ENCODE assay signal across 12 mouse cellular contexts in the genomic region with DNA sequence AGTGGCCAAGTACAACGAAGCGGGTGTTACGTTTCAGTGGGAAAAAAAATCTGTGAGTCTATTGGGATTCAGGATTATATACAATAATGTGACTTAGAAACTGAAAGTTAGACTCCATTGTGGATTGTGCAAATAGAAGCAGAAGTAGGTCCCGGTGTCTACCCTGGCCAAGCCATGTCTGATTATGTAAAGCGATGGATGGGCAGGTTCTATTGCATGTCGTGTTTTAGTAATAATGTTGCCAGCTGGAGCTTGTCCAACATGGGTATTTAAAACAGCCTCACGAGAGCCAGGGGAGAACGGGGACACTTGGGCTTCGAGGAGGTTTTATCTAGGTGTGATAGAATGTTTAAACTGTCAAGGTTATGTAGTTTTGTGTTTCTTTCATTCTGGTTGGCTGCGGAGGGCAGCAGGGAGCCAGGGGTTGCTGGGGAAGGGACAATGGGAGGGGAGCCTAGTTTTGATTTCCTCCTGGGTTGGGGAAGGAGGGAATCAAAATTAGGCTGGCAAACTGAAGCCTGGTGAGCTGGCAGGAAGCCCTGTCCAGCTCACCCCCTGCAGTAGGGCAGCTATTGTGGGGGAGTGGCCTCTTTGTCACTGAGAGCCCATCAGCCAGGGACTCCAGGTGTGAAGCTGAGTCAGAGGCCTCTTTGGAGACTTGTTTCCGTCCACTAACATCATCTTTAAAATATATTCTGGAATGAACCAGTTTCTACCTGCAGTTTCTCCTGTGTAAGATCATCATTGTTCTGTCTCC.
DNase-seq lines count a peak whose midpoint lies in the region; ATAC-seq lines count a peak whose summit lies in the region.
"Had no signal": no experiment of that assay in that cellular context is flagged by ENCODE, and none has a peak within 500 bp of the region (broad histone marks: within the 10 kb centered on the region; RNA-seq: fewer than 3 reads in every experiment).

No protein-coding gene starts in this region.

- H3K27ac ChIP-seq in heart, embryonic 14.5 days (replicated peaks in 1 of 2; ENCODE audit: control insufficient read depth in 1 of 2, insufficient read depth in 1 of 2, low read depth in 2 of 2, low read length in 2 of 2): no peak overlapping the region
- no peak overlapping the region for H3K27ac ChIP-seq in lung, embryonic 15.5 days
- no peak overlapping the region for H3K27ac ChIP-seq in forebrain, embryonic 16.5 days (ENCODE audit: low read length)
- H3K27ac ChIP-seq: stomach, postnatal 0 days had no signal

- H3K9me3 ChIP-seq in heart, embryonic 14.5 days (ENCODE audit: control insufficient read depth, low read length): no peaks in the 10 kb centered on the region
- H3K9me3 ChIP-seq in lung, embryonic 15.5 days: no peaks in the 10 kb centered on the region
- no peaks in the 10 kb centered on the region for H3K9me3 ChIP-seq in forebrain, embryonic 16.5 days (ENCODE audit: control insufficient read depth, low read length)
- H3K9me3 ChIP-seq: megakaryocyte, embryonic 14.5 days had no signal

- no peaks in the 10 kb centered on the region for H3K27me3 ChIP-seq in heart, embryonic 14.5 days (ENCODE audit: control insufficient read depth, insufficient read depth, low read length)
- no peaks in the 10 kb centered on the region for H3K27me3 ChIP-seq in lung, embryonic 15.5 days
- no peaks in the 10 kb centered on the region for H3K27me3 ChIP-seq in forebrain, embryonic 16.5 days (replicated peaks; ENCODE audit: control insufficient read depth, insufficient read depth, low read length)
- H3K27me3 ChIP-seq: CH12.LX; megakaryocyte, embryonic 14.5 days had no signal

- no peak overlapping the region for H3K9ac ChIP-seq in heart, embryonic 14.5 days (ENCODE audit: low read length)
- no peak overlapping the region for H3K9ac ChIP-seq in lung, embryonic 15.5 days
- H3K9ac ChIP-seq in forebrain, embryonic 16.5 days (replicated peaks; ENCODE audit: low read depth, low read length): no peak overlapping the region

- no peak overlapping the region for H3K4me3 ChIP-seq in heart, embryonic 14.5 days (ENCODE audit: control insufficient read depth in 1 of 2, insufficient read depth in 1 of 2, low read depth in 1 of 2, low read length in 2 of 2)
- no peak overlapping the region for H3K4me3 ChIP-seq in lung, embryonic 15.5 days
- no peak overlapping the region for H3K4me3 ChIP-seq in forebrain, embryonic 16.5 days (replicated peaks; ENCODE audit: low read length)
- H3K4me3 ChIP-seq: megakaryocyte, embryonic 14.5 days had no signal

- H3K4me2 ChIP-seq in heart, embryonic 14.5 days (ENCODE audit: low read length): peak overlapping the region; percentile 37
- H3K4me2 ChIP-seq in lung, embryonic 15.5 days: peak overlapping the region; percentile 24; the same call in 1 of the 2 replicates
- peak overlapping the region; percentile 33 for H3K4me2 ChIP-seq in forebrain, embryonic 16.5 days (ENCODE audit: low read length)
- H3K4me2 ChIP-seq: liver, embryonic 11.5 days had no signal

- WGBS in heart, embryonic 14.5 days: 46% methylated on average over 11 of the region's 11 CpGs
- 41% methylated on average over 11 of the region's 11 CpGs for WGBS in lung, embryonic 15.5 days
- 27% methylated on average over 11 of the region's 11 CpGs for WGBS in forebrain, embryonic 16.5 days

- no peak for ATAC-seq in heart, embryonic 14.5 days (ENCODE audit: insufficient number of reproducible peaks, insufficient read depth, low FRiP score, low read depth)
- no peak; the same call in 1 of the 2 replicates for ATAC-seq in lung, embryonic 15.5 days (ENCODE audit: borderline replicate concordance, extremely low read depth, low FRiP score, low TSS enrichment)
- ATAC-seq in forebrain, embryonic 16.5 days: no peak

- H3K36me3 ChIP-seq in heart, embryonic 14.5 days (ENCODE audit: control insufficient read depth, insufficient read depth, low read length): no peaks in the 10 kb centered on the region
- H3K36me3 ChIP-seq in lung, embryonic 15.5 days: no peaks in the 10 kb centered on the region
- H3K36me3 ChIP-seq in forebrain, embryonic 16.5 days (ENCODE audit: control insufficient read depth, insufficient read depth): no peaks in the 10 kb centered on the region

- no peak for DNase-seq in heart, adult 9 months (ENCODE audit: low spot score in 2 of 2)
- no peak for DNase-seq in lung, postnatal 4 days
- DNase-seq in cerebellum, adult 8-10 months: peak; percentile 32
- no peak for DNase-seq in yolk sac, embryonic 10.5 days (ENCODE audit: low spot score)
- DNase-seq: adrenal gland, postnatal 10 days had no signal

- peaks cover 3 to 5% of the 10 kb centered on the region in 2 experiments; a peak in 2 of 4 replicates for H3K4me1 ChIP-seq in heart, embryonic 14.5 days (ENCODE audit: control insufficient read depth in 2 of 2, insufficient read depth in 2 of 2, low read length in 2 of 2)
- H3K4me1 ChIP-seq in lung, embryonic 15.5 days: 0 out of 2 replicates have a peak, but pooled peaks cover 6% of the 10 kb centered on the region
- H3K4me1 ChIP-seq in forebrain, embryonic 16.5 days (replicated peaks; ENCODE audit: control insufficient read depth, insufficient read depth, low read length): peaks cover 13% of the 10 kb centered on the region
- H3K4me1 ChIP-seq: megakaryocyte, embryonic 14.5 days had no signal
